Mouse (Mus musculus): ENCODE results near the gene Fut9.

The Fut9 gene

GRCm38 (mm10) chr4:25645580-25645979, 154.5 kb downstream of the Fut9 start:
- no peak for DNase-seq

GRCm38 (mm10) chr4:25641993-25642392, 158.1 kb downstream of the Fut9 start:
- DNase-seq, result no peak

GRCm38 (mm10) chr4:25633262-25633661, 166.8 kb downstream of the Fut9 start:
- DNase-seq, result no peak

- DNase-seq, result no peak
Measured at GRCm38 (mm10) chr4:25628113-25628512, 171.9 kb downstream of the Fut9 start.

GRCm38 (mm10) chr4:25627467-25627866, 172.6 kb downstream of the Fut9 start:
- peak; percentile 49 for DNase-seq

GRCm38 (mm10) chr4:25627039-25627438, 173.0 kb downstream of the Fut9 start:
- no peak for DNase-seq

GRCm38 (mm10) chr4:25623176-25623575, 176.9 kb downstream of the Fut9 start:
- peak; percentile 13 for DNase-seq

- DNase-seq, result no peak
Measured at GRCm38 (mm10) chr4:25617301-25617700, 182.7 kb downstream of the Fut9 start.

- DNase-seq, result no peak
Measured at GRCm38 (mm10) chr4:25613426-25613825, 186.6 kb downstream of the Fut9 start.

- DNase-seq, result no peak
Measured at GRCm38 (mm10) chr4:25610481-25610880, 189.6 kb downstream of the Fut9 start.

- no peak for DNase-seq
Measured at GRCm38 (mm10) chr4:25593218-25593617, 206.8 kb downstream of the Fut9 start.

Measured in retina, postnatal 1 day (tissue).